Mouse (Mus musculus) bone marrow macrophage, adult 2 months (primary cell): ENCODE measurements around the gene Slc47a1.
"Not testable (repeated sequence)": the region's sequence is repeated elsewhere in the genome, so short reads cannot be mapped to it uniquely, and the experiment has no call there.

Experiments
- CTCF ChIP-seq: IDR thresholded peaks from 2 replicates; pipeline ENCODE4 v1.5.1; 2012; ENCODE audit warnings: low read depth, mild to moderate bottlenecking, low read length, moderate library complexity
- POLR2A ChIP-seq: IDR thresholded peaks from 2 replicates; pipeline ENCODE4 v1.6.1; 2012; ENCODE audit warnings: mild to moderate bottlenecking, low read depth, low read length, borderline replicate concordance

DNA sequence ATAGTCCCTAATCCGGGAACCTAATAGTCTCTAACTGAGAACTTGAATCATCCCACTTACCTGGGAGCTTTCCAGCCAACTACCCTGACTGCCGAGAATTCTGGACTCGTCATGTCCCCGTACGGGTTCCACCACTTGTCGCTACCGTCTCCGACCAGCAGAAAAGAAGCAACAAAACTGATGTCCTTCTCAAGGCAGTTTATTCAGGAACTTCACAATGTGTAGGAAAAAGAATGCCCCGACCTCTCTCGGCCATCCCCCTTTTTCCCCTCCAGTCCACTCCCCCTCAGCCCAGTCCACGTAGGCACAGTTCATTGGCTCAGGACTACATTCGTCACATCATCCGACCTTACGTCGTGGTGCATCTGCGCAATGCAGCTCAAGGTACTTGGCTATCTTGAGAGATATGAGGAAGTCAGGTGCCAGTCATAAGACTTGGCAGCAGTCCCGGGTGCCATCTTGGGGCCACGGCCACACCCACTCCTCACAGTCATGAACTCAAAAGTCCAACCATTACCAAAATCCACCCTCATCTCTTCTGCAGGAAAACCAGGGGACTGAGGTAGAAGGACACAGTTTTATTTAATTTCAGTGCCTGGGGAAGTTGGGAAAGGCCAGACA, 19.4 kb upstream of the Slc47a1 start:
- not testable (repeated sequence) for TF ChIP-seq CTCF, POLR2A
